Mouse (Mus musculus) right cerebral cortex, postnatal 14 days (tissue): ENCODE results near the gene Thsd1.
"Not testable (repeated sequence)": the region's sequence is repeated elsewhere in the genome, so short reads cannot be mapped to it uniquely, and the experiment has no call there.

ENCODE experiments used
- DNase-seq: peaks from one replicate; pipeline ENCODE4 v3.0.0; 2022

Gene Thsd1

DNA sequence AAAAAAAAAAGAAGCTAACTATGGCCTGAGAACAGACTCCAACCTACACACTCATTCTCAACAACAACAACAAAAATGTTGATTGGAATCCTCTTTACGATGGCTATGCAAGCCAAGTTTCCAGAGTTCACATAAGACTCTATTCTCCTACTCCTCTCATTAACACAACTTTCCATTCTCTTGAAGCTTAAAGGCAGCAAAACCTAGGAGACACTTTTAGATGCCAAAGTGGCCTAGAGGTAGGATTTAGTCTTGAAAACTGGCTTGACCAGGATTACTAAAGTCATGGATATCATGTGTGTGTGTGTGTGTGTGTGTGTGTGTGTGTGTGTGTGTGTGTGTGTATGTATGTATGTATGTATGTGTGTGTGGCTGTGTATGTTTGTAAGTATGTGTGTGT lies 38.1 kb downstream of the Thsd1 start:
- DNase-seq = no peak

- DNase-seq = no peak
These were observed 39.7 kb downstream of the Thsd1 start for GRCm38 (mm10) chr8:22266809-22267208.

- no peak for DNase-seq
These were observed 46.0 kb downstream of the Thsd1 start for GRCm38 (mm10) chr8:22273142-22273541.

GRCm38 (mm10) chr8:22274641-22275040 lies 47.5 kb downstream of the Thsd1 start:
- DNase-seq = no peak

DNA sequence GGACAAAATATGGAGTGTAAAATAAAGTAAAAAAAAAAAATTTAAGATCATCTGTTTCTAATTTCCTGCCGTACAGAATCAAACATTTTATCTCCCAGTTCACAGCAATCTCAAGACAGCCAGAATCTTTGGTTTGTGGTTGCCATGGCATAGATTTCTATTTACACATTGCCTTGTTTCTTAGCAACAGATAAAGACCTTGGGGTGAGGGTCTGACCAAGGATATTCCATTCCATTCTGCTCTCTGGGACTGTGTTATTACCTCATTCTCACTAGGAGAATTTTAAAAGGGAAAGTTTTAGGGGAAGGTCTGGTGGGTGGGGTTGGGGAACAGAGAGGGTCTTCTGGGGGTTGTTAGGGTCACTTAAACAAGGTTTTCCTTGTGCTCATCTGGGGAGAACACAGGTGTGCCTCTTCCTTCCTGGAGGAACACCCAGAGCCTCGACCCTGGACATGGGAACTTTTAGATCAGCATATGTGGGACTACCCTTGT lies 55.9 kb downstream of the Thsd1 start, which contains the start of gene Tpte:
TSS of gene Tpte (plus strand) at position 443 of the 493 bp plus-strand sequence.
- no peak for DNase-seq

- DNase-seq = no peak
These were observed 75.2 kb downstream of the Thsd1 start for GRCm38 (mm10) chr8:22302326-22302725.

GRCm38 (mm10) chr8:22302896-22303306 lies 75.8 kb downstream of the Thsd1 start:
- DNase-seq = peak; percentile 6

- DNase-seq = not testable (repeated sequence)
These were observed 76.9 kb downstream of the Thsd1 start for GRCm38 (mm10) chr8:22304045-22304444.

- no peak for DNase-seq
These were observed 79.9 kb downstream of the Thsd1 start for GRCm38 (mm10) chr8:22306999-22307398.
